Mouse (Mus musculus) limb, embryonic 14.5 days (tissue): ENCODE measurements around the gene Fabp6. TPM values are rescaled to one million over a fixed set of nuclear protein-coding genes. Genes with fewer than 3 reads are reported as not detected.

Experiments
- ATAC-seq: fragments of 200-750 bp; cut with Nextera tagmentation; 2 replicates; pipeline ENCODE4 v1.8.0; 2017; ENCODE audit warnings: low read depth, moderate number of reproducible peaks, moderate TSS enrichment; ENCODE audit not compliant: low FRiP score
- DNase-seq: peaks from one replicate; pipeline ENCODE4 v3.0.0-alpha.2; 2015; ENCODE audit warnings: low spot score
- H3K27ac ChIP-seq: fragments of 300-500 bp; sonication (generic); replicated peaks from 2 replicates; pipeline ENCODE4 v1.5.1; 2014; ENCODE audit warnings: low read depth, mild to moderate bottlenecking, low read length, moderate library complexity, mixed read lengths
- H3K27me3 ChIP-seq: fragments of 300-500 bp; sonication (generic); 2 replicates; pipeline ENCODE4 v1.6.1; 2014; ENCODE audit warnings: low read length, mixed read lengths; ENCODE audit not compliant: control insufficient read depth, insufficient read depth
- H3K36me3 ChIP-seq: fragments of 300-500 bp; sonication (generic); 2 replicates; pipeline ENCODE4 v1.6.1; 2014; ENCODE audit warnings: mild to moderate bottlenecking, low read length, moderate library complexity, mixed read lengths; ENCODE audit not compliant: control insufficient read depth, insufficient read depth
- H3K4me1 ChIP-seq: fragments of 300-500 bp; sonication (generic); 2 replicates; pipeline ENCODE4 v1.6.1; 2014; ENCODE audit warnings: antibody characterized with exemption, low read length, mixed read lengths; ENCODE audit not compliant: control insufficient read depth, insufficient read depth
- H3K4me2 ChIP-seq: fragments of 300-500 bp; sonication (generic); replicated peaks from 2 replicates; pipeline ENCODE4 v1.6.1; 2014; ENCODE audit warnings: low read depth, mild to moderate bottlenecking, low read length, moderate library complexity; ENCODE audit not compliant: severe bottlenecking
- H3K4me3 ChIP-seq: fragments of 300-500 bp; sonication (generic); replicated peaks from 2 replicates; pipeline ENCODE4 v1.5.1; 2014; ENCODE audit warnings: low read length
- H3K9ac ChIP-seq: fragments of 300-500 bp; sonication (generic); 2 replicates; pipeline ENCODE4 v1.6.1; 2014; ENCODE audit warnings: mild to moderate bottlenecking, low read depth, low read length, moderate library complexity; ENCODE audit not compliant: severe bottlenecking
- H3K9me3 ChIP-seq: fragments of 300-500 bp; sonication (generic); 2 replicates; pipeline ENCODE4 v1.6.1; 2016; ENCODE audit warnings: low read length; ENCODE audit not compliant: control insufficient read depth
- POLR2A ChIP-seq: fragments of 200-500 bp; IDR thresholded peaks from 2 replicates; pipeline ENCODE4 v1.8.0; 2012; ENCODE audit warnings: inconsistent platforms, mild to moderate bottlenecking, moderate library complexity, borderline replicate concordance; ENCODE audit not compliant: insufficient read depth, insufficient read length; ENCODE audit errors: extremely low read depth
- WGBS: fragments of 180-500 bp; shearing (Covaris S2); extraction: QIAGEN DNeasy Blood & Tissue Kit; methylation state at CpG from one replicate; pipeline ENCODE4 v1.1.7; 2014; 5-methylcytosine and 5-hydroxymethylcytosine counted together
- polyA plus RNA-seq, 2 experiments: library from polyadenylated mRNA; depleted of rRNA in 1 of 2; stranded (reverse) in 1 of 2; unstranded in 1 of 2; fragments of >200 nt; fragmentation: Nextera tagmentation in 1 of 2; extraction: Ambion mirVana in 1 of 2; gene quantifications; 2 replicates each; pipeline versions ENCODE4 v1.2.1 to v1.2.3; 2012 to 2014

Fabp6 gene
- polyA plus RNA-seq, 2 experiments, result not detected

GRCm38 (mm10) chr11:43548657-43549435, 52.5 kb downstream of the Fabp6 start:
- Histone ChIP-seq H3K4me2 (no peak overlapping the region), H3K4me3 (no peak overlapping the region), H3K4me1 (peaks cover 9% of the 10 kb centered on the region), H3K36me3 (no peaks in the 10 kb centered on the region), H3K27me3 (no peaks in the 10 kb centered on the region), H3K9me3 (no peaks in the 10 kb centered on the region), H3K27ac (0 out of 2 replicates have a peak overlapping the region, but pooled peaks have one; percentile 3), H3K9ac (no peak overlapping the region)
- TF ChIP-seq POLR2A, result no peak
- DNase-seq, result no peak
- 71% methylated on average over 12 of the region's 12 CpGs for WGBS
- no peak for ATAC-seq

- Histone ChIP-seq H3K27ac (0 out of 2 replicates have a peak overlapping the region, but pooled peaks have one; percentile 3), H3K27me3 (no peaks in the 10 kb centered on the region), H3K4me2 (no peak overlapping the region), H3K9me3 (no peaks in the 10 kb centered on the region), H3K4me1 (peaks cover 9% of the 10 kb centered on the region), H3K36me3 (no peaks in the 10 kb centered on the region), H3K4me3 (no peak overlapping the region), H3K9ac (no peak overlapping the region)
- ATAC-seq (no peak), DNase-seq (no peak)
- WGBS, result 28% methylated on average over 7 of the region's 7 CpGs
- no peak for TF ChIP-seq POLR2A
Measured at GRCm38 (mm10) chr11:43548148-43548547, 53.2 kb downstream of the Fabp6 start.

GRCm38 (mm10) chr11:43546678-43547077, 54.7 kb downstream of the Fabp6 start:
- Histone ChIP-seq H3K9me3 (no peaks in the 10 kb centered on the region), H3K4me3 (no peak overlapping the region), H3K27me3 (no peaks in the 10 kb centered on the region), H3K36me3 (no peaks in the 10 kb centered on the region), H3K9ac (no peak overlapping the region), H3K4me2 (no peak overlapping the region), H3K27ac (no peak overlapping the region), H3K4me1 (peaks cover 9% of the 10 kb centered on the region)
- DNase-seq (no peak), ATAC-seq (no peak)
- TF ChIP-seq POLR2A, result no peak
- WGBS, result 84% methylated on average over 4 of the region's 4 CpGs

Other genes starting within 250 kb of the Fabp6 start
- 50.9 and 66.8 TPM in 2 replicates for gene Pttg1, start 175.3 kb downstream of the Fabp6 start, polyA plus RNA-seq (2012; rRNA removed)
- 80.9 and 86.5 TPM in 2 replicates for gene Pttg1, start 175.3 kb downstream of the Fabp6 start, polyA plus RNA-seq (2014; fragmentation: Nextera tagmentation; extraction: Ambion mirVana)
- 8.2 and 15.5 TPM in 2 replicates for gene Slu7, start 167.8 kb downstream of the Fabp6 start, polyA plus RNA-seq (2012; rRNA removed)
- gene Slu7, start 167.8 kb downstream of the Fabp6 start, polyA plus RNA-seq (2014; fragmentation: Nextera tagmentation; extraction: Ambion mirVana), result 48.2 and 52.1 TPM in 2 replicates
- 32.7 and 32.9 TPM in 2 replicates for gene C1qtnf2, start 127.3 kb downstream of the Fabp6 start, polyA plus RNA-seq (2012; rRNA removed)
- 40.3 and 46.1 TPM in 2 replicates for gene C1qtnf2, start 127.3 kb downstream of the Fabp6 start, polyA plus RNA-seq (2014; fragmentation: Nextera tagmentation; extraction: Ambion mirVana)
- gene Ccnjl, start 72.8 kb downstream of the Fabp6 start, polyA plus RNA-seq (2012; rRNA removed), result 5.1 and 5.9 TPM in 2 replicates
- 7.7 and 11.5 TPM in 2 replicates for gene Ccnjl, start 72.8 kb downstream of the Fabp6 start, polyA plus RNA-seq (2014; fragmentation: Nextera tagmentation; extraction: Ambion mirVana)
- gene 4933415A04Rik, start 14.5 kb downstream of the Fabp6 start, polyA plus RNA-seq (2012; rRNA removed), result 0.61 and 0.70 TPM in 2 replicates
- gene 4933415A04Rik, start 14.5 kb downstream of the Fabp6 start, polyA plus RNA-seq (2014; fragmentation: Nextera tagmentation; extraction: Ambion mirVana), result 2.2 and 3.6 TPM in 2 replicates
- 34.8 and 37.7 TPM in 2 replicates for gene Pwwp2a, start 80.5 kb upstream of the Fabp6 start, polyA plus RNA-seq (2012; rRNA removed)
- 29.4 and 34.9 TPM in 2 replicates for gene Pwwp2a, start 80.5 kb upstream of the Fabp6 start, polyA plus RNA-seq (2014; fragmentation: Nextera tagmentation; extraction: Ambion mirVana)
- 28.6 and 40.8 TPM in 2 replicates for gene Ttc1, start 146.5 kb upstream of the Fabp6 start, polyA plus RNA-seq (2012; rRNA removed)
- gene Ttc1, start 146.5 kb upstream of the Fabp6 start, polyA plus RNA-seq (2014; fragmentation: Nextera tagmentation; extraction: Ambion mirVana), result 61.1 and 66.3 TPM in 2 replicates